Mouse (Mus musculus) layer of hippocampus, adult 18-20 months (tissue): ENCODE results near the gene Ppp2r1b. TPM values are rescaled to one million over a fixed set of nuclear protein-coding genes. Genes with fewer than 3 reads are reported as not detected.

Source experiments
- DNase-seq, 2 experiments: peaks; one replicate each; pipeline ENCODE4 v3.0.0; 2022; ENCODE audit warnings: low spot score in 2 of 2
- total RNA-seq, 2 experiments: library from RNA; stranded (reverse); gene quantifications; 2 replicates each; pipeline ENCODE4 v1.2.3; 2021

Ppp2r1b gene
- total RNA-seq, 2 experiments from 2014 or later, result 17.4 to 17.7 TPM

GRCm38 (mm10) chr9:50905321-50905720, 60.2 kb downstream of the Ppp2r1b start:
- no peak for DNase-seq

DNA sequence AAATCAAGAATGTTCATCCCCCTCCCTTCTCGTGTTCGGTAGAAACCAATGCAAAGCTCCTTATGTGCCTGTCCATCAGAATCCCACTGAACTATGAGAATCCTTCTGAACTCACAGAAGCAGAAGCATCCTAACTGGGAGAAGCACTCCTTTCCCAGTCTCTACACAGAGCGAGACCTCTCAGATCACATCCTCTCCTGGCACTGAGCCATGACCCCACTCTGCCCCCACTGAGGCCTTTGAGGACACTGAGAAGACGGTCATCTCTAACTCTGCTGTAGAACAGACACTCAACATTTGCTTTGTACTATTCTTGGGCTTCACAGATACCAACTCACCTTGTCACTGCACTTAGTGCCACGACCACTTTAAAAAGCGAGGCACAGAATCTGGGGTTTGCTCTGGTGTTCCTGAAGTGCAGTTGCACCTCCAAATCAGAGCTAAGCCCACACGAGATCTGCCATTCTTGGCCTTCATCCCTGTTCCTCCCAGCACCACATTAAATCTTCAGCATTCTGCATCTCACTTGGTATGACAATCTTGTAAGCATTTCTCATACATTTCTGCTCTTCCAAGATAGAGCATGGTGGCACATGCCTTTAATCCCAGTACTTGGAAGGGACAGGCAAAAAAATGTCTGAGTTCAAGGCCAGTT, 66.9 kb downstream of the Ppp2r1b start:
- peak in 1 of 2 experiments; percentile 19 for DNase-seq

DNA sequence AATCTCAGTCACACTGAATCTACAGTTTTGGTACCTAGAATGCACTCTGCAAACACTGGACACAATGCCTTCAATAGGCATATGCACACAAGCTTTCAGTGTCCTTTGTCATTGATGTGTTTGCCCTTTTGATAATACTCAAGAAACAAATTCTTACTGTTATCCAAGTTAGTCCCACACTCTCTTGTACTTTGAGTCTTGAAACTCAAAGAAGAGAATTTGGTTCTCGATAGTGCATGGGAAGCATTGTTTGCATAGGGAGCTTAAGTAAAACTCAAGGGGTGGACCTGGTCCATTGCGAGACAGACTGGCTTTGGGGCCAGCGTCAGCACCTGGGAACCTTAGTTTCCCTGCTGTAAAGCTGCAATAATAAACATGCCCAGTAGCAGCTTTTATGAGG, 73.0 kb downstream of the Ppp2r1b start:
- no peak for DNase-seq

- no peak for DNase-seq
Measured at GRCm38 (mm10) chr9:50919554-50919953, 74.5 kb downstream of the Ppp2r1b start.

GRCm38 (mm10) chr9:50920933-50921895, 76.1 kb downstream of the Ppp2r1b start:
- no peak for DNase-seq

DNA sequence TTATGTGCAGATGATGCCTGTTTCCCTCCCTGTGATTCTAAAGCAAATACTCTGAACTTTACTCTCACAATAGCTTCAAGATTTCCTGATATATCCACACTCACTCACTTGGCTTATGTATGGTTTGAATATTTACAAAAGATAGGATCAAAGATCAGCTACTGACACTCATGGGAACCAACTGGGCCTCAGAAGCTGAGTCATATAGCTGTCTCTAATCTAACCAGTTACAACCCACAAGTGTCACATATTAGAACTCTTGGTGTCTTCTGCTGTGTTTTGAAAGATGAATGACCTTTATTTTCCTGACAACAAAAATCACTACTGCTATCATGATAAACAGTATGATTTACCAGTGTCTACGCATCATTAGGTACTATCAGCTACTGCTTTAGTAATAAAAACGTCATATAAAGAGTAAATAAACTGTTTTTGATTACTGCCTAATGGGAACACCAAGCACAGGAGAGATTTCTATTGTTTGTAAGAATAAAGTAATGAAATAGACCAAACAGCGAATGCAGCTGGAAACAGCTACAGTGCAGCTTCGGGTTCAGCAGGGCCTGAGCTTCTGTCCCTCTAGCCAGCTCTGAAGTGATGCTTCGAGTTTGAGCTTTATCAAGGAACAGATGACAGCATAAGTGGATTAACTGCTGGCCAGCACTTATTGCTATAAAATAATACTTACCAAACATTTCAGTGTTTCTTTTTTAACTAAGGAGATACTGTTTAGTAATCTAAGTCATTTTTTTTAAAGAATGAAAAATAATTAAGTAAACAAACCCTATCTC, 77.5 kb downstream of the Ppp2r1b start:
- no peak for DNase-seq

DNA sequence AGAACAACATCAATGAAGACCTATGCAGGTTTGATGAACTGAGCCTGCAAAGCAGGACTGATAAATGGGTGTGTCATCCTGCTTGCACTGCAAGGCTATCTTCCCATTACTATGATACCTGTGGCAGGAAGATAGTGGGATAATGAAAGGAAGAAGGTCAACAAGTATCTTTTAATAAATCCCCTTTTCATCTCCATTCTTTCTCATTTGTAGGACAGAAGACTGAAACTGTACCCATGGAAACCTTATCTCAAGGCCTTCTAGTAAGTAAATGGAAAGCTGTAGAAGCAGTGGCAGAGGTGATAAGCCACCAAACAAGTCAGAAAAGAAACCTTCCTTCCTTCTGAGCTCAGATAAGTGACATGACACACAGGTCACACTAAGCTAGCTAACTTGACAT, 79.4 kb downstream of the Ppp2r1b start:
- DNase-seq, result no peak

DNA sequence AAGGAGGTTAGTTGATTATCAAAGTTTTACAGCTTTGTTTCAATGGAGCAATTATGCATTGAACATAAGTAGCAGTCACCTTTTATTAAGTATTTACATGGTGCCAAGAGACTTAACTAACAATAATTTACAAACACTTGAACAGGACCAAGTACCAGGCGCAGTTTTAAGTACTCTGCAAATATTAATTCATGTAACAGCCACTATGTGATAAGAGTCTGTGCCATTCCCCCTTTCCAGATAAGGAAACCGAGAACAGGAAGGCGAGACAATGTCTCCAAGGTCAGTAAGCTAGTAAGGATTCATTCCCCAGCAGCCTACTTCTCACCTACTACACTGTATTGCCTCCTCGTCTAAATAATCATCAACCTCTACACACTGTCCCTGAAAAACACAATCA, 80.7 kb downstream of the Ppp2r1b start:
- DNase-seq, result no peak

- no peak for DNase-seq
Measured at GRCm38 (mm10) chr9:50929986-50930385, 84.9 kb downstream of the Ppp2r1b start.

DNA sequence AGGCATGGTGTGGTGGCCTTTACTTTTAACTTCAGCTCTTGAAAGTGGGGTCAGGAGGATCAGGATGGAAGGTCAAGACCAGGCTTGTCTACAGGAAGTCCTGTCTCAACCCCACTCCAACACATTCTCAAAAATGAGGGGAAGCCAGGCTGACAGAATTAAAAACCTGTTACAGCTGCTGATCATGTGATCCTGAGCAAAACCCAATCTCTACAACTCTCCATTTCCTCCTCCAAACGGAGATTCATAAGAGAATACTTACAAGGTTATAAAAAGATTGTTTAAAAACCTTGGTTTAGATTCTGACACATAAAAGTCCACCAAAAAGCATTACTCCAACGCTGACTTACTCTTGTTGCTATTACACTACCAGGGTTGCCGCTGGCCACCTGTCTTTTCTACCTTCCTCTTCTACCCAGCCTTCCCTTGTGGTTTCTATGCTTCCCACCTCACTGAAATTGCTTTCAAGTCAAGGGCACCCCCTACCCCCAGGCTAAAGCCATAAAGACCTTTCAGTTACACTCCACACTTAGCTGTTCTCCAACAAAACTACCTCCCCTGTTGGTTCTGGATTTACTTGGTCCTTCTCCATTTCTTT, 96.8 kb downstream of the Ppp2r1b start:
- DNase-seq, result no peak

DNA sequence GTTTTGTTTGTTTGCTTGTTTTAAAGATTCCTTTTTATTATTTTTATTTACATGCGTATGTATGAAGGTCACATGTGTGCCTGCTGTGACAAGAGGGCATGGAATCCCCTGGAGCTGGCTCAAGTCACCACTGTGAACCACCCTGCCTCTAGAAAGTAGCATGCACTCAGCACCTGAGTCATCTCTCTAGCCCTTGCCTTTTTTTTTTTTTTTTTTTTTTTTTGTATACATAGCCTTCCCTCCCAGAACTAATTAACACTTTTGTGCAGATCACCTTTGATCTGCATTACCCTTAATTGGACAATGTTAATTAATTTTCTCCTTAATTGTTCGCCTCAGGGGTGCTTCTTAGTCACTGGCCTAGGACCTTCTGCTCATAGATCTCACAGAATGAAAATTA, 97.6 kb downstream of the Ppp2r1b start:
- DNase-seq, result no peak

Other genes with a start within 250 kb of the Ppp2r1b start
- gene Sdhd, start 241.5 kb upstream of the Ppp2r1b start, total RNA-seq, result 100 to 1,000 TPM; 118 to 124 TPM
- 100 to 1,000 TPM; 212 to 222 TPM for gene Timm8b, start 241.4 kb upstream of the Ppp2r1b start, total RNA-seq
- 1 to 10 TPM; 2.3 to 2.8 TPM for gene Pih1d2, start 228.0 kb upstream of the Ppp2r1b start, total RNA-seq
- gene Nkapd1, start 227.8 kb upstream of the Ppp2r1b start, total RNA-seq, result 10 to 100 TPM; 18.3 to 19.5 TPM
- 100 to 1,000 TPM; 122 to 124 TPM for gene Dlat, start 185.5 kb upstream of the Ppp2r1b start, total RNA-seq
- gene Dixdc1, start 105.8 kb upstream of the Ppp2r1b start, total RNA-seq, result 10 to 100 TPM; 77.1 to 84.1 TPM
- 1 to 10 TPM; 1.2 to 1.5 TPM for gene 2310030G06Rik, start 98.8 kb upstream of the Ppp2r1b start, total RNA-seq
- gene Cryab, start 94.0 kb upstream of the Ppp2r1b start, total RNA-seq, result 100 to 1,000 TPM; 171 to 201 TPM
- gene Hspb2, start 92.9 kb upstream of the Ppp2r1b start, total RNA-seq, result 1 to 10 TPM in 1 of 2 experiments, under 1 TPM in 1; 0.67 to 1.9 TPM
- 1 to 10 TPM; 5.2 to 5.9 TPM for gene Fdxacb1, start 77.1 kb upstream of the Ppp2r1b start, total RNA-seq
- 10 to 100 TPM; 27.3 to 28.0 TPM for gene Alg9, start 70.3 kb upstream of the Ppp2r1b start, total RNA-seq
- 10 to 100 TPM; 27.4 to 32.7 TPM for gene 1110032A03Rik, start 69.8 kb upstream of the Ppp2r1b start, total RNA-seq
- 10 to 100 TPM; 42.6 to 48.2 TPM for gene Sik2, start 163.8 kb downstream of the Ppp2r1b start, total RNA-seq
- gene Btg4, start 215.6 kb downstream of the Ppp2r1b start, total RNA-seq, result not detected
- 1 to 10 TPM; 3.6 to 5.9 TPM for gene Layn, start 231.8 kb downstream of the Ppp2r1b start, total RNA-seq